8 mouse cellular contexts compared by ENCODE assay signal in the genomic region with DNA sequence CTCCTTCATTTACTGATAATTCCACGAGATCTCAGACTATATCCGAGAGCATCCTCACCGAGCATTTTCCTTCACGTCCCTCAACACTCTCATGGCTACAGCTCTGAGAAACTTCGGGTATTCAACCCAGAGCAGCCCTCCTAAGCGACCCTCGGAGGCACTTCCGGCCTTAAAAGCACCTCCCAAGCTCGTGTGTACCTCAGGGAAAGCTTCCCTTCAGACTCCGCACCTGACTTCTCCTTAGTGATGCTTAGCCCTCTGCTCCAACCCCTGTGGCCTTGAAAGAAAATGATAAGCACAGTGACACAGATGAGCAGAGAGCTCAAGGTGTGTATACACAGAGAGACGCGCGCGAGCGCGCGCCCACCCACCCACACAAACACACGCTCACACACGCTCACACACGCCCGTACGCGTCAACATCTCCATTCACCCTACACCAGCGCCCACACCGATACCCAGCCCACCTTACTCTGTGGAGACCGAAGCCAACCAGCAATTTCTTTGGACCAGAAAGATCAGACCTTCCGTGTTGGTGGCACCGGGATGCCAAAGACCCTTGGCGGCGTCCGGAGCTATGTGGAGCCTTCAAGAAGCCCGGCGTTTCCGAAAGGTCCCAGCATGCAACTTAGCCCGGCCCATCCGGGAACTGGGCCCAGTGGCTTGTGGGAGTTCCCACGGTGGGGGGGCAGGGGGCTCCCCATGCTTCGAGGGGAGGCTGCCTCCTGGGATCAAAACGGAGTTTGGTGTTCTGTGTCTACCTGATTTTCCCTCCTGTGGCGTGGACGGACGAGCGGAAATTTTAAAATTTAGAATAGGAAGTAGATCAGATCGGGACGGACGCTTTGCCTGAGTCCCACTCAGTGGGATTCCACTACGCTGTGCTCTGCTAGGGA. TPM values are rescaled to one million over a fixed set of nuclear protein-coding genes. Genes with fewer than 3 reads are reported as not detected.
A peak's percentile ranks its signal among the peaks of the same experiment; 100 is the strongest.
DNase-seq lines count a peak whose midpoint lies in the region; ATAC-seq and TF ChIP-seq lines count a peak whose summit lies in the region.

A gene (minus strand): TSS at position 567 of the 896 bp plus-strand sequence.

- peak within 1 kb of the TSS; percentile 61 for H3K9ac ChIP-seq in ES-Bruce4 (ENCODE audit: low read depth, poor library complexity, severe bottlenecking)
- peak within 1 kb of the TSS; percentile 88 for H3K9ac ChIP-seq in forebrain, embryonic 14.5 days (ENCODE audit: low read length)

- peak within 1 kb of the TSS; percentile 76 for H3K4me3 ChIP-seq in ES-Bruce4 (ENCODE audit: low read depth, low read length)
- H3K4me3 ChIP-seq in forebrain, embryonic 14.5 days (ENCODE audit: low read depth, low read length): peak within 1 kb of the TSS; percentile 65

- no peaks in the 10 kb centered on the region for H3K27me3 ChIP-seq in ES-Bruce4 (ENCODE audit: control insufficient read depth, insufficient read depth, low read length, poor library complexity, severe bottlenecking)
- H3K27me3 ChIP-seq in forebrain, embryonic 14.5 days (replicated peaks; ENCODE audit: control insufficient read depth, insufficient read depth, low read length): no peaks in the 10 kb centered on the region

- peak; percentile 42 for TF ChIP-seq POLR2A in ES-Bruce4 (IDR thresholded peaks at IDR 0.05; ENCODE audit: insufficient read depth, low read length)

- H3K27ac ChIP-seq in ES-Bruce4 (ENCODE audit: insufficient read depth, low read length): 0 out of 2 replicates have a peak within 1 kb of the TSS, but pooled peaks have one; percentile 13
- H3K27ac ChIP-seq in forebrain, embryonic 14.5 days (ENCODE audit: low read depth, low read length): peak within 1 kb of the TSS; percentile 14; the same call in 1 of the 2 replicates

- WGBS in forebrain, embryonic 14.5 days: under 1% methylated on average over 47 of the region's 47 CpGs

- TF ChIP-seq CTCF in ES-Bruce4 (IDR thresholded peaks at IDR 0.05; ENCODE audit: low read depth, low read length): no peak

- no peak for TF ChIP-seq EP300 in ES-Bruce4 (IDR thresholded peaks at IDR 0.05; ENCODE audit: insufficient read depth, low read depth, low read length)

- peak within 1 kb of the TSS; percentile 91 for H3K4me2 ChIP-seq in forebrain, embryonic 14.5 days (ENCODE audit: low read length)

- ATAC-seq in cerebellum, adult (ENCODE audit: insufficient number of reproducible peaks, low FRiP score, low TSS enrichment): peak; percentile 70; the same call in 1 of the 2 replicates
- peak; percentile 97 for ATAC-seq in forebrain, embryonic 14.5 days
- ATAC-seq in neutrophil, adult 5-6 weeks (ENCODE audit: extremely low read depth, insufficient number of reproducible peaks, low FRiP score, poor library complexity, severe bottlenecking): peak; percentile 56

- intact Hi-C loops in heart, postnatal 14 days (cut with DNase I): loop anchor here (5.0 kb wide), 1 partner anchor 109 kb away; no protein-coding TSS in a partner anchor

- peak; percentile 90 for DNase-seq in forebrain, embryonic 14.5 days (ENCODE audit: low spot score)
- peak; percentile 73 to 83 for DNase-seq in heart, postnatal 14 days
- DNase-seq in layer of hippocampus, adult 11-12 months (ENCODE audit: low spot score): peak; percentile 78
- peak; percentile 70 to 78 for DNase-seq in lung, adult 18-20 months
- DNase-seq in thymus, adult 18-20 months: peak; percentile 59 to 70

- no peaks in the 10 kb centered on the region for H3K4me1 ChIP-seq in ES-Bruce4 (ENCODE audit: control insufficient read depth, insufficient read depth, low read length)
- H3K4me1 ChIP-seq in forebrain, embryonic 14.5 days (ENCODE audit: control insufficient read depth, insufficient read depth, low read length): peaks cover 4% of the 10 kb centered on the region; the same call in 1 of the 2 replicates

- peaks cover 6% of the 10 kb centered on the region for H3K36me3 ChIP-seq in ES-Bruce4 (ENCODE audit: control insufficient read depth, insufficient read depth, low read length, poor library complexity, severe bottlenecking)
- 0 out of 2 replicates have a peak, but pooled peaks cover 8% of the 10 kb centered on the region for H3K36me3 ChIP-seq in forebrain, embryonic 14.5 days (ENCODE audit: control insufficient read depth, insufficient read depth, low read length)

- no peaks in the 10 kb centered on the region for H3K9me3 ChIP-seq in ES-Bruce4 (replicated peaks; ENCODE audit: control insufficient read depth, insufficient read depth, low read length, poor library complexity, severe bottlenecking)
- no peaks in the 10 kb centered on the region for H3K9me3 ChIP-seq in forebrain, embryonic 14.5 days (replicated peaks; ENCODE audit: control insufficient read depth, low read length)

RNA-seq across cellular contexts. Expression of the gene that starts here (rescaled TPM):
- polyA plus RNA-seq in ES-Bruce4 (2011; ENCODE audit: insufficient read depth, insufficient read length, low read depth, missing spikeins): 15.3 and 16.4 TPM in 2 replicates
- polyA plus RNA-seq in forebrain, embryonic 14.5 days (2014; fragmentation: Nextera tagmentation; extraction: Ambion mirVana): 7.7 and 9.5 TPM in 2 replicates
- total RNA-seq in heart, postnatal 14 days (2021): 1 to 10 TPM in 1 of 2 experiments, under 1 TPM in 1; 0.55 to 1.4 TPM
- total RNA-seq in neutrophil, adult 5-6 weeks (2017): 9.8 and 13.3 TPM in 2 replicates

Comparison
In these comparisons a context has a peak if more than half of its experiments do, and no peak if none do; other contexts are left out.
1. Peak in every context shown above with its lines: DNase-seq, ATAC-seq, H3K4me3 ChIP-seq and H3K27ac ChIP-seq.